Mouse (Mus musculus) limb, embryonic 10.5 days (tissue): ENCODE results near the gene Sertad2. TPM values are rescaled to one million over a fixed set of nuclear protein-coding genes. Genes with fewer than 3 reads are reported as not detected.

Source experiments
- DNase-seq: peaks from one replicate; pipeline ENCODE4 v3.0.0-alpha.2; 2017; ENCODE audit warnings: low spot score
- H3K27ac ChIP-seq: fragments of 300-500 bp; sonication (generic); 2 replicates; pipeline ENCODE4 v1.5.1; 2016; ENCODE audit warnings: mild to moderate bottlenecking
- H3K27me3 ChIP-seq: fragments of 300-500 bp; sonication (generic); 2 replicates; pipeline ENCODE4 v1.6.1; 2016; ENCODE audit warnings: low read depth, mild to moderate bottlenecking; ENCODE audit not compliant: poor library complexity, severe bottlenecking
- H3K36me3 ChIP-seq: fragments of 300-500 bp; sonication (generic); 2 replicates; pipeline ENCODE4 v1.6.1; 2016; ENCODE audit warnings: mild to moderate bottlenecking, moderate library complexity
- H3K4me1 ChIP-seq: fragments of 300-500 bp; sonication (generic); 2 replicates; pipeline ENCODE4 v1.6.1; 2016
- H3K4me3 ChIP-seq: fragments of 300-500 bp; sonication (generic); 2 replicates; pipeline ENCODE4 v1.5.1; 2016; ENCODE audit warnings: mild to moderate bottlenecking, moderate library complexity
- H3K9me3 ChIP-seq: fragments of 300-500 bp; sonication (generic); replicated peaks from 2 replicates; pipeline ENCODE4 v1.6.1; 2016; ENCODE audit warnings: mild to moderate bottlenecking
- WGBS: fragments of 180-500 bp; shearing (Covaris S2); methylation state at CpG from one replicate; pipeline ENCODE4 v1.1.7; 2016; 5-methylcytosine and 5-hydroxymethylcytosine counted together
- polyA plus RNA-seq: library from polyadenylated mRNA; unstranded; fragments of >200 nt; fragmentation: Nextera tagmentation; extraction: Ambion mirVana; gene quantifications from 2 replicates; pipeline ENCODE4 v1.2.1, GENCODE M21; 2016

Gene Sertad2
- polyA plus RNA-seq, 1 experiment from 2014 or later, result 27.0 TPM

DNA sequence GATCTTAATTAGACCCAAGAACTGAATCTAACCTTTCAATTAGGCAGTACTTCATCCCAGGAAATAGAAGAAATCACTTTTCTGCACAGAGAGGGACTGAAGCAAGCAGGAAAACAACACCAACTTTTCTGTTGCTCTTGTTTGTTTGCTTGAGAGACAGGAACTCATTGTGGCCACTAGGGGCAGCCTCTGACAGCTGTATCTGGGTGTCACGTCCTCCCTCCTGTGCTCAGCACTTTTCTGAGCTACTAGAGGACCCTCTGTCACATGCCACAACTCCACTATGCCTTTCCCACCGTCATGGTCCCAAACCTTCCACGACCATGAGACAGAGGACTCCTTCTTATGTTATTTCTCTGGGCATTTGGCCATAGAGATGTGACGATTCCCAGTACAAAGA lies 118.6 kb downstream of the Sertad2 start:
- H3K4me1 ChIP-seq, result peaks cover 21% of the 10 kb centered on the region
- no peak overlapping the region for H3K4me3 ChIP-seq
- no peaks in the 10 kb centered on the region for H3K9me3 ChIP-seq
- no peak overlapping the region for H3K27ac ChIP-seq
- no peaks in the 10 kb centered on the region for H3K36me3 ChIP-seq
- DNase-seq, result no peak
- WGBS, result 38% methylated on average over 4 of the region's 4 CpGs
- H3K27me3 ChIP-seq, result no peaks in the 10 kb centered on the region

DNA sequence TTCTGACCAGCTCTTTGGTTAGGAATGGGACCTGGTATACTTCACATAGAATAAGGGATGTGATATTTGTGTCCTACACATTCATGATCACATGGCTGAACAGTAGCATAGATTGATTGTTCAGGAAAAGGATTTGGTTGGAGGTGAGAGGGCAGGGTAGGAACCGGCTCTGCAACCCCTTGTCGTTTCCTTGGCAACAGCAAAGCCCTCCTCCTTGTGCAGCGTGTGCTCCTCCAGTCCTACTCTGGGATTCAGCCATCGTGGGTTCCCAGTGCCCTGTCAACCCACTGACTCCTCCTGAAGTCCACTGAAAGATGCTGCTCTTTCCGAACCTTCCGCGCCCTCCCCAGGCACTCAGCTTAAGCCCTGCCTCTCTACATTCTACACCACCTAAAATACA lies 119.8 kb downstream of the Sertad2 start:
- DNase-seq, result no peak
- Histone ChIP-seq H3K27ac (no peak overlapping the region), H3K9me3 (no peaks in the 10 kb centered on the region), H3K4me1 (peaks cover 12% of the 10 kb centered on the region; the same call in 1 of the 2 replicates), H3K36me3 (no peaks in the 10 kb centered on the region), H3K27me3 (no peaks in the 10 kb centered on the region), H3K4me3 (no peak overlapping the region)
- 75% methylated on average over 7 of the region's 7 CpGs for WGBS

DNA sequence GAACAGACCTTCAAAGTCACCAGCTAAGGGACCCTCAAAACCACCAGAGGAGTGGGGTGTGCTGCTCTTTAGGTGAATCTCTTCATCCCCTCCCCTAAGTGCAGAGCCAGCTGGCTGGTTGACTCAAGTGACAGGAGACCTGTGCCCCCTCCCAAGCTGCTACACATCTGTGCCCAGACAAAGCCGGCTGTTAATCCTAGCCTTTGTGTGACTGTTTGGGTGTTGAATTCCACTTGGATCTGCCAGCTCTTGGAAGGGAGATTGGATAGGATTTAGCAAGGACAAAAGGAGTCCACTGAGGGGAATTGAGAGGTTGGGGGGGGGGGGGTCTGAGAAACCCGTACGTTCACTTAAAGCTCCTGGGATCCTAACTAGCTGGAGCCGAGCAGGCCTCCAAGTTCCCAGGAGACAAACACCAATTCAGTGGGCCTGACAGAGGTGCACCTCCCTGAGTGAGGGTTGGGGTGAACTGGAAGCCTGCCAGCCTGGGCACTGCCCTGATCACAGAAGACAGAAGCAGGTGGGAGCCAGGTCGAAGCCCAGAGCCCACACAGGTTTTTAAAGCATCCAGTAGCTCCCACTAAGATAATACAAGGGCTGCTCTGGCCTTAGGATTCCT lies 120.6 kb downstream of the Sertad2 start:
- H3K27ac ChIP-seq, result peak overlapping the region; percentile 53; the same call in 1 of the 2 replicates

DNA sequence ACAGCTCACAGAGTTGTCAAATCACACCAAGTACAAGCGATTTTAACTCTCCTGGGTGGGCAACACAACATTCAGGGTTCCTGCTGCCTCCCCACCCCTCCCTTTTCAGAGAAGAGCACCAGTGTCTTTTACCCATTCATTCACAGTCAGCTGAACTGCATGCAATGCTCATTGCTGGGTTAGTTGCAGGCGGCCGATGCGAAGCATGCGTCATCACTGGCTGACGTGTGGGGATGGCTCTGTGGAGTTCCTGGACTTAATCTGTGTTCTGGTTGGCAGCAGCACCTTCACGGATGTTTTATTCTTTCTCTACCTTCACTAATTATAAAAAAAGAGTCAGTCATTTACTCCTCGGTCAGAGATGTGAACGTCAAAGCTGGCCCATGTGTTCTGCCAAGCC lies 121.8 kb downstream of the Sertad2 start:
- no peaks in the 10 kb centered on the region for H3K36me3 ChIP-seq
- 78% methylated on average over 9 of the region's 9 CpGs for WGBS
- no peak overlapping the region for H3K4me3 ChIP-seq
- DNase-seq, result no peak
- H3K9me3 ChIP-seq, result no peaks in the 10 kb centered on the region
- H3K27ac ChIP-seq, result no peak overlapping the region
- peaks cover 23% of the 10 kb centered on the region for H3K4me1 ChIP-seq
- H3K27me3 ChIP-seq, result no peaks in the 10 kb centered on the region

More for the DNA sequence above, 120.6 kb downstream of the Sertad2 start:
- Histone ChIP-seq H3K36me3 (no peaks in the 10 kb centered on the region), H3K4me1 (peaks cover 12% of the 10 kb centered on the region), H3K27me3 (no peaks in the 10 kb centered on the region), H3K4me3 (no peak overlapping the region), H3K9me3 (no peaks in the 10 kb centered on the region)
- DNase-seq, result no peak
- 59% methylated on average over 5 of the region's 5 CpGs for WGBS

DNA sequence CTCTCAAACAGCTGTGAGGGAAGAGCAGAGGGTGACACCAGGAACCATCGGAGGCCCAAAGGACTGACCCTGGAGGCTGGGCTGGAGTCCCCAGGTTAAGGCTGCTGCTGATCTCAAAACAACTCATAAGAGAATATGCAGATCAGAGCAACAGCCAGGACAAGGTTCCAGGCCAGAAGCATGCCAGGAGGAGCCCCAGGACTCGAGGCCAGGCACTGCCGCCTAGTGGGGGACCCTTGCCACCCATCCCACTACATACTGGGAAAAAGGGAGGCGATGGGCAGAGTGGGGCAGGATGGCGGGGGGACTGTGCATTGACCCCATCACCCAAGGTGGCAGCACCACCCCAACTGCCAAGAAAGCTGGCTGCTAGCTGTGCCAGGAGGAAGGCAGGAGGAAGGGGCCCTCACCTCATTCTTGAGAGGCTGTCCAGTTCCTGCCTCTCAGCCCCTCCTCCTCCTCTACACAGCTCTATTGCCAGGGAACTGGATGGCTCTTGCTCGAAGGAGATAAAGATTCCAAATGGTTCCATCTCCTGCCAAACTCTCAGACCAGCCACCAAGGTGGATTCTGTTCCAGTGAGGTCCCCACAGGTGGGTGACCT lies 128.8 kb downstream of the Sertad2 start:
- WGBS, result 52% methylated on average over 6 of the region's 6 CpGs

DNA sequence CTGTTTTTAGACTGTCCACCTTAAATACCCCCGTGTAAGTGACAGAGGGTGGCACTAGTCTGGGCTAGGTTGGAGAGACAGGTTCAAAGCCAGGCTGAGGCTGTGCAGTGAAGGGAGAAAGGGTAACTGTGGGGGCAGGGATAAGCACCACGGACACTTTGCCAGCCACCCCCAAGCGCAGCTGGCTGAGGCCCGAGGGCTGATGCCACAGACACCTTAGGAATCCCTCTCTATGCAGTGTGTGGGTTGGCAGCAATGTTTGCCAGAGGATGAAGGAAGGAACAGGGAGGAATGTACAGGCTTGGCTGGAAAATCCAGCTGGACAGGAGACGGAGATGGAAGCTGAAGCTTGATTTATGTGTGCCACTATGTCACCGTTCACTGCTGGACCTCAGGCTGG lies 129.5 kb downstream of the Sertad2 start:
- Histone ChIP-seq H3K4me3 (no peak overlapping the region), H3K27me3 (no peaks in the 10 kb centered on the region), H3K4me1 (peaks cover 11% of the 10 kb centered on the region), H3K27ac (peak overlapping the region; percentile 25; the same call in 1 of the 2 replicates), H3K36me3 (no peaks in the 10 kb centered on the region), H3K9me3 (no peaks in the 10 kb centered on the region)
- DNase-seq, result no peak
- WGBS, result 80% methylated on average over 6 of the region's 6 CpGs

More for the DNA sequence above, 128.8 kb downstream of the Sertad2 start:
- H3K27me3 ChIP-seq, result no peaks in the 10 kb centered on the region
- DNase-seq, result no peak
- H3K27ac ChIP-seq, result peak overlapping the region; percentile 25
- H3K36me3 ChIP-seq, result no peaks in the 10 kb centered on the region
- no peak overlapping the region for H3K4me3 ChIP-seq
- peaks cover 11% of the 10 kb centered on the region for H3K4me1 ChIP-seq
- H3K9me3 ChIP-seq, result no peaks in the 10 kb centered on the region

DNA sequence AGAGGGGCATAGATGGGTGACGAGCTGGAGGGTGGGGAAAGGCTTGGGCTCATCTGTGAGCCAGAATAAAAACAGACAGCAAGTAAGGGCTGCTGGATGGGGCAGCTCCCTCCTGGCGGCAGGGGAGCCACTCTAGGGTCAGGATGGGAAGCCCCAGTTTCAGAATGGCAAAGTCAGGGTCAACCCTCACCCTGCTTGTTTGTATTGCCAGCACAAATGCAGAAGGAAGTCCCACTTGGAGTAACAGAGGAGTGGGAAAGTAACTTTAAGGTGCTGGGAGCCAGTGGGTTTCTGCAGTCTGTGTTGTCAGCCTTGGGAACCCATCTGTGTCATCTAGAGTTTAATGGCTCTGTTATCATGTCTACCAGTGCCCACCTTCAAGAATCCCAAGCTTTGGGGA lies 136.3 kb downstream of the Sertad2 start:
- no peaks in the 10 kb centered on the region for H3K36me3 ChIP-seq
- H3K4me1 ChIP-seq, result no peaks in the 10 kb centered on the region
- 84% methylated on average over 2 of the region's 2 CpGs for WGBS
- H3K9me3 ChIP-seq, result no peaks in the 10 kb centered on the region
- H3K4me3 ChIP-seq, result no peak overlapping the region
- H3K27me3 ChIP-seq, result no peaks in the 10 kb centered on the region
- no peak for DNase-seq
- H3K27ac ChIP-seq, result no peak overlapping the region

DNA sequence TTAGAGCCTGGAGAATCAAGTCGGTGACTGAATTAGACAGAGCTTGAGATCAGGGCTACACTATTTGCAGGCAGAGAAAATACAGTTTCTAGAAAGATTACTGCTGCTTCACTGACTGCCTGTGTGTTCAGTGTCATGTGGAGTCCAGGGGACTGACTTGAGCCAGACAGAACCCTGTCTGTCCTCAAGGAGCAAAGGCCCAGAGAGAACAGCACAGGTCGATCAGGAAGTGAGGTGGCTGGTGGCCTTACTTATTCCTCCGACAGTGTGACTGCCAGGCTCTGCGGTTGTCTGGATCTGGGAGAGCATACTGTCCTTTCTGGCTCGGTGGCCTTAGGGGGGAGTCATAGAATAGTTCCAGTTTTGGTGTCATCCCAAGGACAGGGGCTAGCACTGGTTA lies 137.7 kb downstream of the Sertad2 start:
- Histone ChIP-seq H3K4me1 (no peaks in the 10 kb centered on the region), H3K4me3 (no peak overlapping the region), H3K9me3 (no peaks in the 10 kb centered on the region), H3K27ac (no peak overlapping the region), H3K36me3 (peaks cover under 1% of the 10 kb centered on the region; the same call in 1 of the 2 replicates), H3K27me3 (no peaks in the 10 kb centered on the region)
- DNase-seq, result no peak
- 93% methylated on average over 5 of the region's 5 CpGs for WGBS

DNA sequence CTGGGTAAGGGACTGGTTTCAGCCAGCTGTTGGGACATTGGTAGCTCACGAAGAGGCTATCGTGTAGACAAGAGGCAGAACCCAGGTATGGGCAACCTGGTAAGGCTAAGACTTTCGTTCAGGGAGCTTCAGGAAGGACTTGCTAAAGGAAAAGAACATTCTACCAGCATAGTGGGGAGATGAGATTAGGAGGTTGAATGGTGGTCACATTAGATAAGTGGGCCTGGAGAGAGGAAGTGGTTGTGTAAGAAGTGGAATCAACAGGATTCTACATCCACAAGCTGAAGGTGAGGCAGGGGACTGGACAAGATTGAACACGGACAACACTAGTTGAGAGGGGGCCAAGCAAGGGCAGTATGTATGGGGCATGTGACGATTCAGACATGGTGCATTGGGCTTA lies 138.6 kb downstream of the Sertad2 start:
- Histone ChIP-seq H3K27me3 (no peaks in the 10 kb centered on the region), H3K9me3 (no peaks in the 10 kb centered on the region), H3K4me3 (no peak overlapping the region), H3K27ac (no peak overlapping the region), H3K36me3 (peaks cover 5% of the 10 kb centered on the region; the same call in 1 of the 2 replicates), H3K4me1 (no peaks in the 10 kb centered on the region)
- 87% methylated on average over 5 of the region's 5 CpGs for WGBS
- no peak for DNase-seq

DNA sequence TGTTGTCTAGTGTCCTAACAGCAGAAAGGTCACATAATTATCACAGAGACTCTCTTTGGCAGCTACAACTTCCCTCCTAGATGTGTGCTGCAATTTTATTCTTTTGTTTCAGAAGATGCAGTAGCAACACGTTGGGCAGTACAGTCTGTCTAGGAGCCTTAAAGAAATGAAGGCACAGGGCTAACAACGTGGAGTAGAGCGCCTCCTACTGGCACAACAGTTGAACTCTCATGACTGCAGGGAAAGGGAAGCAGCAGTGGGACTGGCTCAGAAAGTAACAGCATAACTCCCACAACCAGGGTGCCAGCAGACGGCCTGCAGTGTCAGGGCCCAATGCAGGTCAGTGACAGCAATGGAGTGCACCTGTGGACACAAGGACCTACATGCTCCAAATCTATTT lies 147.9 kb downstream of the Sertad2 start:
- H3K4me3 ChIP-seq, result no peak overlapping the region
- H3K27ac ChIP-seq, result no peak overlapping the region
- 8% methylated on average over 4 of the region's 4 CpGs for WGBS
- no peaks in the 10 kb centered on the region for H3K9me3 ChIP-seq
- peak; percentile 83 for DNase-seq
- H3K4me1 ChIP-seq, result no peaks in the 10 kb centered on the region
- H3K27me3 ChIP-seq, result no peaks in the 10 kb centered on the region
- H3K36me3 ChIP-seq, result peaks cover 5% of the 10 kb centered on the region; the same call in 1 of the 2 replicates

Other genes with a start within 250 kb of the Sertad2 start
- 11.1 and 11.9 TPM in 2 replicates for gene Slc1a4, start 210.5 kb upstream of the Sertad2 start, polyA plus RNA-seq
- gene Aftph, start 198.3 kb downstream of the Sertad2 start, polyA plus RNA-seq, result 14.9 and 15.8 TPM in 2 replicates